Mouse (Mus musculus): ENCODE data around the gene 1700031F05Rik. TPM values are rescaled to one million over a fixed set of nuclear protein-coding genes. Genes with fewer than 3 reads are reported as not detected.
"Not testable (repeated sequence)": the region's sequence is repeated elsewhere in the genome, so short reads cannot be mapped to it uniquely, and the experiment has no call there.

1700031F05Rik gene
- polyA plus RNA-seq (2012; rRNA removed) = not detected in 2 replicates

DNA sequence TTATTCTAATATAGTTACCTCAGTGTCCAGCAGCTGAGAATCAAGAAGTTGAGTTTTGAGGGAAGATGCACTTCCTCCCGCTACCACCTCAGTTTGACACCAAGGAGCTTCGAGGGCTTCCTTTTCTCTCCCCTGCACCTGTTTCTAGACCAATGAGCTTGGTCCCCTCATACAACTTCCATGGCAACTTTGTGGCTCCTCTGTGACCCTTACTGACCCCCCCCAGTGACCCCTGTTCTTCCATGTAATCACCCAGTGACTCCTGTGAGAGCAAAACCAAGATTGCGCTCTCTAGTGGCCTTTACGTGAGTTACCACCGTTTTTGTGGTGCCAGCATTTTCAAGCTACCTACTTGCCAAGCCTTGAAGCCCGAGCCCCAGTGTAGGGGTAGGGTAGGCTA is at the start of gene 1700031F05Rik:
Gene 1700031F05Rik, minus strand, starts transcription at position 101 of the 400 bp plus-strand sequence.
- no peak within 1 kb of the TSS for H3K4me3 ChIP-seq (replicated peaks; ENCODE audit: insufficient read depth, low read depth, low read length)
- H3K27me3 ChIP-seq (ENCODE audit: control insufficient read depth, insufficient read depth, low read length) = no peaks in the 10 kb centered on the region
- no peaks in the 10 kb centered on the region for H3K4me1 ChIP-seq (ENCODE audit: control insufficient read depth, insufficient read depth, low read length)
- no peak for DNase-seq
- no peak for TF ChIP-seq POLR2A (IDR thresholded peaks at IDR 0.05; ENCODE audit: borderline replicate concordance, insufficient read depth, low read length)
- TF ChIP-seq CTCF (IDR thresholded peaks at IDR 0.05; ENCODE audit: borderline replicate concordance, insufficient read depth, low read depth, low read length) = no peak
- no peak within 1 kb of the TSS for H3K27ac ChIP-seq (ENCODE audit: insufficient read depth, low read length)
- WGBS = 91% methylated on average over 6 of the region's 6 CpGs

DNA sequence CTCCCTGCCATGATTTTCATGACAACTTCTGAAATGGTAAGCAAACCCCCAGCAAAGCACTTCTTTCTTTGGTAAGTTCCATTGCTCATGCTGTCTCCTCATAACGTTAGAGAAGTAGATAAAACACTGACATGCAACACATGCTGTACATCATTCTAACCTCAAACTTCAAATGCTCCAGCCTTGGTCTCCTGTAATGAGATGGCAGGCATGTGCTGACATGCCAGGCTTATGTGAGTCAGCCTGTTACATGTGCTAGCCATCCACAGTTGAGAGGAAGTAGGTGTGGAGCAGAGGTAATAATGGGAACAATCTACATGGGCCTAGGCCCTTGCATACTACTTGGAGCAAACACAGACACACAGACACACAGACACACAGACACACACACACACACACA is 47.1 kb upstream of the 1700031F05Rik start:
- H3K27me3 ChIP-seq (ENCODE audit: control insufficient read depth, insufficient read depth, low read length); H3K27ac ChIP-seq (ENCODE audit: insufficient read depth, low read length); H3K4me1 ChIP-seq (ENCODE audit: control insufficient read depth, insufficient read depth, low read length); DNase-seq; H3K4me3 ChIP-seq (replicated peaks; ENCODE audit: insufficient read depth, low read depth, low read length): not testable (repeated sequence)
- 87% methylated on average over 1 of the region's 1 CpGs for WGBS

DNA sequence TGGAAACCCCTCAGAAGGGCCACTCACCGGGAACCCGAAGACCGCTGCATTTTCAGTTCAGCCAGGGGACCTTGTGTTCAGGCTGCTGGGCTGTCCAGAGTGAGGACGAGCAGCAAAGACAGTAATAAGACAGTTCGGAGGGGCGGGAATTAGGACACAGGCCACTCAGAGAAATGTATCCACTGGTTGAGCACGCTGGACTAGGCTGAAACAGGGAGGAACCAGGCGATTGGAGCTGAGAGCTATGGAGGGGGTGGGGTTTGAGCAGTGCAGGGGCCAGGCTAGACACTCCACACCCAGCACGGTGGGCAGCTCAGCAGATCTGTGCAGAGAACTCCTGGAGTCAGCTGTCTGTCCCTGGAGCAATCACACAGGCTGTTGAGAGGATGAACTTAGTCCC is 40.8 kb upstream of the 1700031F05Rik start, which contains the start of the genes Dmrtc1a and 1700011M02Rik:
Gene Dmrtc1a, minus strand, starts transcription at position 101 of the 400 bp plus-strand sequence.
Gene 1700011M02Rik, plus strand, starts transcription at position 319 of the 400 bp plus-strand sequence.
- WGBS = 77% methylated on average over 6 of the region's 9 CpGs
- H3K4me3 ChIP-seq (replicated peaks; ENCODE audit: insufficient read depth, low read depth, low read length); H3K4me1 ChIP-seq (ENCODE audit: control insufficient read depth, insufficient read depth, low read length); H3K27ac ChIP-seq (ENCODE audit: insufficient read depth, low read length); DNase-seq; H3K27me3 ChIP-seq (ENCODE audit: control insufficient read depth, insufficient read depth, low read length): not testable (repeated sequence)

DNA sequence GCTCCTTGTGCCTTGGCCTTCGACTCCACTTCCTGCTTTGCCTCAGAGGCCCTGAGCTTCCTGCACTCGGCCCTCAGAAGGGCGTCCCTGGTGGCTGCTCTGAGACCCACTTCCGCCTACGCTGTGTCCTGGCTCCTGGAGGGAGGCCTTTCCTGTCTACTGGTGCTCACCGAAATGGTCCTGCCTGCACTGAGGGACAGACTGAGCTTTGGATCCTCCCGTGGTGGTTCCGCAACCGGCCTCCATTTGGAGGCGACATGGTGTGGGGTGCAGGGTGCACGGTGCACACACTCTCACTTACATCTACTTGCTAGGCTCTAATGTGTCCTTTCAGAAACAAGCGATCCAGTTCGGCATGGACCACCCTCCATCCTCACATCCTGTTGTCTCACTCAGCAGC is 13.3 kb downstream of the 1700031F05Rik start, which contains the start of gene Dmrtc1c2:
Gene Dmrtc1c2, minus strand, starts transcription at position 101 of the 400 bp plus-strand sequence.
- DNase-seq; H3K27me3 ChIP-seq (ENCODE audit: control insufficient read depth, insufficient read depth, low read length); H3K4me1 ChIP-seq (ENCODE audit: control insufficient read depth, insufficient read depth, low read length); H3K4me3 ChIP-seq (replicated peaks; ENCODE audit: insufficient read depth, low read depth, low read length); H3K27ac ChIP-seq (ENCODE audit: insufficient read depth, low read length): not testable (repeated sequence)
- 100% methylated on average over 2 of the region's 13 CpGs for WGBS

DNA sequence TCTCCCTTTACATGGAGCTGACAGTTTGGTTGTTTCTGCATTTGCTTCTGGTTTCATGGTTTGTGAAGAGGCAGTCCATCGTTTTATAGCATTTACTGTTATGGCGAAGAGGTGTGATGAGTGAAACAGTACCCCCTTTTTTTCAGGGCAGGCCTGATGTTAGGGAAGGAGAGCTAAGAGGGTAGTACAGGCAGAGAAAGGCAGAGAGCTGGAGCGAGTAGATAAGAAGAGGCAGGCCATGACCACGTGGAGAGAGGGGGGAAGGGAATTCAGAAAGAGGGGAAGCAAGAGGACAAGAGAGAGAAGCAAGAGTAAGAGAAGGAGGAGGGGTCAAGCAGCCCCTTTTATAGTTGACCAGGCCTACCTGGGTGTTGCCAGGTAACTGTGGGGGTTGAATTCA is 55.5 kb downstream of the 1700031F05Rik start:
- Histone ChIP-seq H3K27me3 (ENCODE audit: control insufficient read depth, insufficient read depth, low read length) (no peaks in the 10 kb centered on the region), H3K4me1 (ENCODE audit: control insufficient read depth, insufficient read depth, low read length) (no peaks in the 10 kb centered on the region), H3K4me3 (replicated peaks; ENCODE audit: insufficient read depth, low read depth, low read length) (no peak overlapping the region), H3K27ac (ENCODE audit: insufficient read depth, low read length) (no peak overlapping the region)
- DNase-seq = no peak
- WGBS = 64% methylated on average over 4 of the region's 4 CpGs
- TF ChIP-seq CTCF (IDR thresholded peaks at IDR 0.05; ENCODE audit: borderline replicate concordance, insufficient read depth, low read depth, low read length) (no peak), POLR2A (IDR thresholded peaks at IDR 0.05; ENCODE audit: borderline replicate concordance, insufficient read depth, low read length) (no peak)

Other genes starting within 250 kb of the 1700031F05Rik start
- 20.8 and 21.8 TPM in 2 replicates for gene Phka1, start 223.7 kb downstream of the 1700031F05Rik start, polyA plus RNA-seq (2012; rRNA removed)
- gene Gm3880, start 181.0 kb downstream of the 1700031F05Rik start, polyA plus RNA-seq (2012; rRNA removed) = not detected in 2 replicates
- not detected in 2 replicates for gene Gm9112, start 160.3 kb downstream of the 1700031F05Rik start, polyA plus RNA-seq (2012; rRNA removed)
- not detected in 2 replicates for gene Dmrtc1b, start 160.1 kb downstream of the 1700031F05Rik start, polyA plus RNA-seq (2012; rRNA removed)
- gene Dmrtc1c1, start 65.0 kb downstream of the 1700031F05Rik start, polyA plus RNA-seq (2012; rRNA removed) = not detected in 2 replicates
- gene Dmrtc1c2, start 13.4 kb downstream of the 1700031F05Rik start, polyA plus RNA-seq (2012; rRNA removed) = not detected in 2 replicates
- gene Dmrtc1a, start 40.7 kb upstream of the 1700031F05Rik start, polyA plus RNA-seq (2012; rRNA removed) = 3.7 and 3.8 TPM in 2 replicates
- gene 1700011M02Rik, start 40.9 kb upstream of the 1700031F05Rik start, polyA plus RNA-seq (2012; rRNA removed) = not detected in 2 replicates
- not detected in 2 replicates for gene 1700018G05Rik, start 60.4 kb upstream of the 1700031F05Rik start, polyA plus RNA-seq (2012; rRNA removed)

Data from cerebellum, adult 2 months (tissue).